Mouse (Mus musculus) cerebellum, adult 18-20 months (tissue): Measurements from ENCODE around the gene Gm20388.

Source experiments
- DNase-seq, 2 experiments: peaks; one replicate each; pipeline ENCODE4 v3.0.0; 2021

Gene Gm20388

GRCm38 (mm10) chr8:121073174-121074107 lies 1162.8 kb downstream of the Gm20388 start:
- DNase-seq: no peak

- no peak for DNase-seq
Observed at GRCm38 (mm10) chr8:121074108-121074847, 1163.6 kb downstream of the Gm20388 start.

- DNase-seq: no peak
Observed at GRCm38 (mm10) chr8:121074848-121075145, 1164.2 kb downstream of the Gm20388 start.

- no peak for DNase-seq
Observed at GRCm38 (mm10) chr8:121075936-121076335, 1165.3 kb downstream of the Gm20388 start.

GRCm38 (mm10) chr8:121076555-121076954 lies 1165.9 kb downstream of the Gm20388 start:
- DNase-seq: no peak

GRCm38 (mm10) chr8:121078721-121079120 lies 1168.1 kb downstream of the Gm20388 start:
- DNase-seq: no peak

- no peak for DNase-seq
Observed at GRCm38 (mm10) chr8:121079201-121079600, 1168.6 kb downstream of the Gm20388 start.

GRCm38 (mm10) chr8:121079944-121080343 lies 1169.3 kb downstream of the Gm20388 start:
- no peak for DNase-seq

- DNase-seq: no peak
Observed at GRCm38 (mm10) chr8:121080361-121081090, 1169.9 kb downstream of the Gm20388 start.

- no peak for DNase-seq
Observed at GRCm38 (mm10) chr8:121081398-121081797, 1170.8 kb downstream of the Gm20388 start.

GRCm38 (mm10) chr8:121082218-121083092 lies 1171.8 kb downstream of the Gm20388 start:
- no peak for DNase-seq

GRCm38 (mm10) chr8:121083093-121083935 lies 1172.7 kb downstream of the Gm20388 start:
- DNase-seq: no peak

GRCm38 (mm10) chr8:121083936-121084209 lies 1173.2 kb downstream of the Gm20388 start:
- no peak for DNase-seq

GRCm38 (mm10) chr8:121084210-121084951 lies 1173.7 kb downstream of the Gm20388 start, which contains the start of gene Foxf1:
Gene Foxf1 (plus strand): TSS chr8:121084386.
- DNase-seq: no peak

GRCm38 (mm10) chr8:121085011-121085410 lies 1174.4 kb downstream of the Gm20388 start:
- no peak for DNase-seq

GRCm38 (mm10) chr8:121085561-121085960 lies 1174.9 kb downstream of the Gm20388 start:
- no peak for DNase-seq

GRCm38 (mm10) chr8:121086004-121086900 lies 1175.6 kb downstream of the Gm20388 start:
- no peak for DNase-seq

GRCm38 (mm10) chr8:121088281-121088680 lies 1177.6 kb downstream of the Gm20388 start:
- no peak for DNase-seq

GRCm38 (mm10) chr8:121088871-121089630 lies 1178.4 kb downstream of the Gm20388 start:
- no peak for DNase-seq
